Mouse (Mus musculus): ENCODE measurements around the gene 1110032A03Rik. TPM values are rescaled to one million over a fixed set of nuclear protein-coding genes. Genes with fewer than 3 reads are reported as not detected.

Gene 1110032A03Rik
- 59.2 and 70.6 TPM in 2 replicates for total RNA-seq (2014; fragmentation: Nextera tagmentation)
- total RNA-seq (2017) = 23.1 and 23.5 TPM in 2 replicates
- 1.2 and 2.0 TPM in 2 replicates for polyA plus RNA-seq (2012)

- Histone ChIP-seq H3K36me3 (replicated peaks) (peaks cover 52% of the 10 kb centered on the region), H3K27me3 (ENCODE audit: insufficient read depth, low read length) (no peaks in the 10 kb centered on the region), H3K9me3 (replicated peaks) (no peaks in the 10 kb centered on the region), H3K4me1 (ENCODE audit: insufficient read depth, low read depth, low read length) (peaks cover 43% of the 10 kb centered on the region), H3K4me3 (ENCODE audit: low read depth, low read length) (peak within 1 kb of the TSS; percentile 87)
- ATAC-seq (ENCODE audit: extremely low read depth, insufficient number of reproducible peaks, low FRiP score, poor library complexity, severe bottlenecking) (0 out of 2 replicates have a peak, but pooled peaks have one; percentile 6), DNase-seq (ENCODE audit: low spot score) (peak; percentile 59)
- TF ChIP-seq CTCF (IDR thresholded peaks at IDR 0.05; ENCODE audit: low read depth, low read length) (no peak), GATA1 (IDR thresholded peaks at IDR 0.05; ENCODE audit: borderline replicate concordance, low read length) (no peak), TAL1 (conservative IDR thresholded peaks at IDR 0.05; ENCODE audit: low read depth, low read length) (no peak), GATA2 (IDR thresholded peaks at IDR 0.05; ENCODE audit: borderline replicate concordance, low read depth, low read length) (no peak), POLR2AphosphoS5 (IDR thresholded peaks at IDR 0.05; ENCODE audit: insufficient replicate concordance, low read depth, low read length) (no peak)
These were observed at the start of gene 1110032A03Rik, which contains the start of gene Alg9 for GRCm38 (mm10) chr9:50774991-50775612. Gene 1110032A03Rik, minus strand, starts transcription at chr9:50775520. Gene Alg9, plus strand, starts transcription at chr9:50775019.

DNA sequence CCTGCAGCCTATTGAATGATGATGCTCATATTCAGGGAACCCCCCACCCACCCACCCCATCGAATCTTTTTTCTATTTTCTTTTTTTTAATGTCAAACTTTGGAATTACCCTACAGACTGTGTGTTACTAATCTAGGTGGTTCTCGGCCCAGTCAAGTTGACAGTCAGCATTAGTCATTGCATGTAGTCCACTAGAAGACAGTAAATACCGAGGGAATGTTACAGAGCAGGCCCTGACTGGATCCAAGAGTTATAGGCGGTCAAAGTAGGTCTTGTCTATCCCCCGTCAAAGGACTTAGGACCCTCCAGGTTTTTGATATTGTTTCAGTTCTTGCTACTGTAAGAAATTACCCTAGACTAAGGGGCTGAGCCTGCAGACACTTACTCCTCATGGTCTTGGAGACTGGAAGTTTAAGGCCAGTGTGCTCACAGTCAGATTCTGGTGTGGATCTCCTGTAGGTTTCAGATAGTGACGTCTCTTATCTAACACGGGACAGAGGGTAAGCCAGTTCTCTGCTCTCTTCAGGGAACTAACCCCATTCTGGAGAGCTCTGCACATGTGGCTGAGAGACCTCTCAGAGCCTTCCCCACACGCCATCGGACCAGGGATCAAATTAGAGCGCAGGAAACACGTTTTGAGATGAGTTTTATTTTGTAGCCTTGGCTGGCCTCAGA is 48.6 kb upstream of the 1110032A03Rik start:
- DNase-seq (ENCODE audit: low spot score) (peak; percentile 40), ATAC-seq (ENCODE audit: extremely low read depth, insufficient number of reproducible peaks, low FRiP score, poor library complexity, severe bottlenecking) (peak; percentile 87)
- TF ChIP-seq GATA2 (IDR thresholded peaks at IDR 0.05; ENCODE audit: borderline replicate concordance, low read depth, low read length) = no peak
- TF ChIP-seq POLR2AphosphoS5 (IDR thresholded peaks at IDR 0.05; ENCODE audit: insufficient replicate concordance, low read depth, low read length) = no peak
- TF ChIP-seq GATA1 (IDR thresholded peaks at IDR 0.05; ENCODE audit: borderline replicate concordance, low read length) = no peak
- no peak for TF ChIP-seq CTCF (IDR thresholded peaks at IDR 0.05; ENCODE audit: low read depth, low read length)
- peak; percentile 82 for TF ChIP-seq TAL1 (conservative IDR thresholded peaks at IDR 0.05; ENCODE audit: low read depth, low read length)
- no peaks in the 10 kb centered on the region for H3K27me3 ChIP-seq (ENCODE audit: insufficient read depth, low read length)
- no peaks in the 10 kb centered on the region for H3K9me3 ChIP-seq (replicated peaks)
- H3K4me1 ChIP-seq (ENCODE audit: insufficient read depth, low read depth, low read length) = peaks cover 33% of the 10 kb centered on the region
- peaks cover 72% of the 10 kb centered on the region for H3K36me3 ChIP-seq (replicated peaks)
- H3K4me3 ChIP-seq (ENCODE audit: low read depth, low read length) = no peak overlapping the region

- no peak for ATAC-seq (ENCODE audit: extremely low read depth, insufficient number of reproducible peaks, low FRiP score, poor library complexity, severe bottlenecking)
- Histone ChIP-seq H3K36me3 (replicated peaks) (peaks cover 73% of the 10 kb centered on the region), H3K4me3 (ENCODE audit: low read depth, low read length) (no peak overlapping the region), H3K27me3 (ENCODE audit: insufficient read depth, low read length) (no peaks in the 10 kb centered on the region), H3K4me1 (ENCODE audit: insufficient read depth, low read depth, low read length) (peaks cover 41% of the 10 kb centered on the region), H3K9me3 (replicated peaks) (no peaks in the 10 kb centered on the region)
- no peak for DNase-seq (ENCODE audit: low spot score)
- no peak for TF ChIP-seq TAL1 (conservative IDR thresholded peaks at IDR 0.05; ENCODE audit: low read depth, low read length)
These were observed 46.9 kb upstream of the 1110032A03Rik start for GRCm38 (mm10) chr9:50822216-50822615.

GRCm38 (mm10) chr9:50821651-50822050 is 46.3 kb upstream of the 1110032A03Rik start:
- ATAC-seq (ENCODE audit: extremely low read depth, insufficient number of reproducible peaks, low FRiP score, poor library complexity, severe bottlenecking) (no peak), DNase-seq (ENCODE audit: low spot score) (no peak)
- H3K4me1 ChIP-seq (ENCODE audit: insufficient read depth, low read depth, low read length) = peaks cover 41% of the 10 kb centered on the region
- H3K4me3 ChIP-seq (ENCODE audit: low read depth, low read length) = no peak overlapping the region
- TF ChIP-seq POLR2AphosphoS5 (IDR thresholded peaks at IDR 0.05; ENCODE audit: insufficient replicate concordance, low read depth, low read length) = no peak
- no peak for TF ChIP-seq TAL1 (conservative IDR thresholded peaks at IDR 0.05; ENCODE audit: low read depth, low read length)
- no peak for TF ChIP-seq CTCF (IDR thresholded peaks at IDR 0.05; ENCODE audit: low read depth, low read length)
- TF ChIP-seq GATA1 (IDR thresholded peaks at IDR 0.05; ENCODE audit: borderline replicate concordance, low read length) = no peak
- peaks cover 78% of the 10 kb centered on the region for H3K36me3 ChIP-seq (replicated peaks)
- no peaks in the 10 kb centered on the region for H3K9me3 ChIP-seq (replicated peaks)
- H3K27me3 ChIP-seq (ENCODE audit: insufficient read depth, low read length) = no peaks in the 10 kb centered on the region

- Histone ChIP-seq H3K27me3 (ENCODE audit: insufficient read depth, low read length) (no peaks in the 10 kb centered on the region), H3K9me3 (replicated peaks) (no peaks in the 10 kb centered on the region), H3K4me1 (ENCODE audit: insufficient read depth, low read depth, low read length) (peaks cover 38% of the 10 kb centered on the region), H3K4me3 (ENCODE audit: low read depth, low read length) (no peak overlapping the region), H3K36me3 (replicated peaks) (peaks cover 72% of the 10 kb centered on the region)
- TF ChIP-seq CTCF (IDR thresholded peaks at IDR 0.05; ENCODE audit: low read depth, low read length) (no peak), GATA2 (IDR thresholded peaks at IDR 0.05; ENCODE audit: borderline replicate concordance, low read depth, low read length) (no peak), GATA1 (IDR thresholded peaks at IDR 0.05; ENCODE audit: borderline replicate concordance, low read length) (no peak), TAL1 (conservative IDR thresholded peaks at IDR 0.05; ENCODE audit: low read depth, low read length) (no peak), POLR2AphosphoS5 (IDR thresholded peaks at IDR 0.05; ENCODE audit: insufficient replicate concordance, low read depth, low read length) (no peak)
- DNase-seq (ENCODE audit: low spot score) (no peak), ATAC-seq (ENCODE audit: extremely low read depth, insufficient number of reproducible peaks, low FRiP score, poor library complexity, severe bottlenecking) (no peak)
These were observed 44.4 kb upstream of the 1110032A03Rik start for GRCm38 (mm10) chr9:50819716-50820115.

DNA sequence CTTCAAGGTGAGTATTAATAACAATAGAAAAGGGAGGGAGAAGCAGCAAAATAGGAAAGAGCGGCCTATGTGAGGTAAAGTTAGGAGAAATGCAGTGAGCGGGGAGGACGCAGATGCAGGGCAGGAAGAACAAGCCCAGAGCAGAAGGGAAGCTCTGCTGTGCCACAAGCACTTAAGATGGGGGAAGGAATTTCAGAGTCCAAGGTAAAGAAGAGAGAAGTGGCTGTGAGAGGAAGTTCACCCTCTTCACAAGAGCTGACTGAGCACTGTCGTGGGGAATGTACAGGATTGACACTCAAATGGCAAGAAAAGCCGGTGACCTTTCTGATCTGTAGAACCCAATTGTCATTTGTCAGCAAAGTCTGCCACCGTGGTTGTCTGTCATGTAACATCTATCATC is 42.7 kb upstream of the 1110032A03Rik start:
- Histone ChIP-seq H3K27me3 (ENCODE audit: insufficient read depth, low read length) (no peaks in the 10 kb centered on the region), H3K9me3 (replicated peaks) (no peaks in the 10 kb centered on the region), H3K4me3 (ENCODE audit: low read depth, low read length) (no peak overlapping the region), H3K36me3 (replicated peaks) (peaks cover 75% of the 10 kb centered on the region), H3K4me1 (ENCODE audit: insufficient read depth, low read depth, low read length) (peaks cover 26% of the 10 kb centered on the region)
- ATAC-seq (ENCODE audit: extremely low read depth, insufficient number of reproducible peaks, low FRiP score, poor library complexity, severe bottlenecking) (no peak), DNase-seq (ENCODE audit: low spot score) (no peak)
- no peak for TF ChIP-seq TAL1 (conservative IDR thresholded peaks at IDR 0.05; ENCODE audit: low read depth, low read length)
